Mouse (Mus musculus): ENCODE results near the gene Spag5. TPM values are rescaled to one million over a fixed set of nuclear protein-coding genes. Genes with fewer than 3 reads are reported as not detected.

Spag5 gene
- polyA plus RNA-seq, 1 experiment from 2014 or later: 34.1 TPM

- peaks cover 20% of the 10 kb centered on the region for H3K36me3 ChIP-seq (ENCODE audit: control insufficient read depth, insufficient read depth, low read length)
- no peak overlapping the region for H3K4me2 ChIP-seq (ENCODE audit: low read length)
- no peak overlapping the region for H3K9ac ChIP-seq (ENCODE audit: low read length)
- no peak overlapping the region for H3K27ac ChIP-seq (ENCODE audit: low read depth)
- no peaks in the 10 kb centered on the region for H3K27me3 ChIP-seq (replicated peaks; ENCODE audit: control insufficient read depth, insufficient read depth, low read length)
- DNase-seq (ENCODE audit: low spot score) (no peak), ATAC-seq (replicated peaks; ENCODE audit: low FRiP score, low TSS enrichment, low read depth) (no peak)
- 79% methylated on average over 7 of the region's 7 CpGs for WGBS
- no peak overlapping the region for H3K4me3 ChIP-seq (ENCODE audit: low read depth, low read length)
- H3K9me3 ChIP-seq (ENCODE audit: control insufficient read depth, low read length): no peaks in the 10 kb centered on the region
- peaks cover 32% of the 10 kb centered on the region for H3K4me1 ChIP-seq (replicated peaks; ENCODE audit: control insufficient read depth, insufficient read depth, low read length)
Measured at GRCm38 (mm10) chr11:78345801-78346200, 44.5 kb downstream of the Spag5 start.

- Histone ChIP-seq H3K9me3 (ENCODE audit: control insufficient read depth, low read length) (no peaks in the 10 kb centered on the region), H3K4me1 (replicated peaks; ENCODE audit: control insufficient read depth, insufficient read depth, low read length) (peaks cover 32% of the 10 kb centered on the region), H3K36me3 (ENCODE audit: control insufficient read depth, insufficient read depth, low read length) (peaks cover 13% of the 10 kb centered on the region; the same call in 1 of the 2 replicates), H3K4me2 (ENCODE audit: low read length) (no peak overlapping the region), H3K4me3 (ENCODE audit: low read depth, low read length) (no peak overlapping the region), H3K27me3 (replicated peaks; ENCODE audit: control insufficient read depth, insufficient read depth, low read length) (no peaks in the 10 kb centered on the region), H3K9ac (ENCODE audit: low read length) (no peak overlapping the region), H3K27ac (ENCODE audit: low read depth) (no peak overlapping the region)
- no peak for DNase-seq (ENCODE audit: low spot score)
- WGBS: 76% methylated on average over 6 of the region's 6 CpGs
- no peak for ATAC-seq (replicated peaks; ENCODE audit: low FRiP score, low TSS enrichment, low read depth)
Measured at GRCm38 (mm10) chr11:78346326-78347069, 45.2 kb downstream of the Spag5 start.

DNA sequence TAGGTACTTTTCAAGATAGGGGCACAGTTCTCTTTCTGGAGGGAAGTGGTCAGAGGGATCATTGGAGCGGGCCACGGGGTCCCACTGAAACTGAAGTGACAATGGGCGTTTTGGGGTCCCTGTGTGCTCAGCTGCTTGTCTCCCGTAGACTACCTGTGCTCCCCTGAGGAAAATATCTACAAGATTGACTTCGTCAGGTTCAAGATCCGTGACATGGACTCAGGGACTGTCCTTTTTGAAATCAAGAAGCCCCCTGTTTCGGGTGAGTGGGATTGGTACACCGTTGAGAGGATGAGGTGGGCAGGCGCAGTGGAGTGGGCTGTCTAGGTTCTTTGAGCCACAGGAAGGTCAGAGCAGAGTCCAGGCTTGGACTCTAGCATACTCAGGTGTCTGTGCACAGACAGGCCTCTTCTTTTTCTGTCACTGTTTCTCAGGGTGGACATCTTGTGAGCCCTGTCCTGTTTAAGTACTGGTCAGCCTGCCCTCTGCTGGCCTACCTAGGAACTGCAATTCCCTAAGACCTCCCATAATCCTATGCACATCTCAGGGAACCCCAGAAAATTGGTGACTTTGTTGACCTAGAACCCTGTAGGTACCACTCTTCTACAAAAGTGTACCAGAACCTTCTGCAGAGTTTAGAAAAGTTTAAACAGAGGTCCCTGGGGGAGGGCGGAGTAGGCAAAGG lies 45.9 kb downstream of the Spag5 start:
- ATAC-seq (replicated peaks; ENCODE audit: low FRiP score, low TSS enrichment, low read depth): no peak
- WGBS: 91% methylated on average over 10 of the region's 10 CpGs

DNA sequence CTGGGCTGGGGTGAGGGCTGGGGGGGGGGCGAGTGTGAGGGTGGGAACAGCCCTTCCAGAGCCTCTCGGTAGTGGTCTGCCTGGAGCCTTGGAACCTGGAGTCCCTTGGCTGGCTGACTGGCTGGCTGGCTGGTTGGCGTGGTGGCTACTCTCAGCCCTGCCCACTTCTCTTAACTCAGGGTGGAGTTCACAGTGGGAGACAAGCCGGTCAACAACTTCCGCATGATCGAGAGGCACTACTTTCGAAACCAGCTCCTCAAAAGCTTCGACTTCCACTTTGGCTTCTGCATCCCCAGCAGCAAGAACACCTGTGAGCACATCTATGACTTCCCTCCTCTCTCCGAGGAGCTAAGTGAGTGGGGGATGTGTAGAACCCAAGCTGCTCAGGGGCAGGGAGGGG lies 46.6 kb downstream of the Spag5 start:
- peaks cover 11% of the 10 kb centered on the region; the same call in 1 of the 2 replicates for H3K36me3 ChIP-seq (ENCODE audit: control insufficient read depth, insufficient read depth, low read length)
- no peaks in the 10 kb centered on the region for H3K9me3 ChIP-seq (ENCODE audit: control insufficient read depth, low read length)
- H3K4me3 ChIP-seq (ENCODE audit: low read depth, low read length): no peak overlapping the region
- 84% methylated on average over 9 of the region's 9 CpGs for WGBS
- ATAC-seq (replicated peaks; ENCODE audit: low FRiP score, low TSS enrichment, low read depth) (no peak), DNase-seq (ENCODE audit: low spot score) (no peak)
- H3K27me3 ChIP-seq (replicated peaks; ENCODE audit: control insufficient read depth, insufficient read depth, low read length): no peaks in the 10 kb centered on the region
- H3K27ac ChIP-seq (ENCODE audit: low read depth): no peak overlapping the region
- peaks cover 32% of the 10 kb centered on the region for H3K4me1 ChIP-seq (replicated peaks; ENCODE audit: control insufficient read depth, insufficient read depth, low read length)
- no peak overlapping the region for H3K9ac ChIP-seq (ENCODE audit: low read length)
- no peak overlapping the region for H3K4me2 ChIP-seq (ENCODE audit: low read length)

More for the DNA sequence above, 45.9 kb downstream of the Spag5 start:
- peaks cover 32% of the 10 kb centered on the region for H3K4me1 ChIP-seq (replicated peaks; ENCODE audit: control insufficient read depth, insufficient read depth, low read length)
- H3K4me2 ChIP-seq (ENCODE audit: low read length): no peak overlapping the region
- no peak overlapping the region for H3K4me3 ChIP-seq (ENCODE audit: low read depth, low read length)
- no peaks in the 10 kb centered on the region for H3K27me3 ChIP-seq (replicated peaks; ENCODE audit: control insufficient read depth, insufficient read depth, low read length)
- no peak overlapping the region for H3K9ac ChIP-seq (ENCODE audit: low read length)
- peaks cover 11% of the 10 kb centered on the region; the same call in 1 of the 2 replicates for H3K36me3 ChIP-seq (ENCODE audit: control insufficient read depth, insufficient read depth, low read length)
- H3K9me3 ChIP-seq (ENCODE audit: control insufficient read depth, low read length): no peaks in the 10 kb centered on the region
- DNase-seq (ENCODE audit: low spot score): peak; percentile 80
- H3K27ac ChIP-seq (ENCODE audit: low read depth): no peak overlapping the region

- DNase-seq (ENCODE audit: low spot score): no peak
- Histone ChIP-seq H3K27ac (ENCODE audit: low read depth) (no peak overlapping the region), H3K27me3 (replicated peaks; ENCODE audit: control insufficient read depth, insufficient read depth, low read length) (no peaks in the 10 kb centered on the region), H3K4me1 (replicated peaks; ENCODE audit: control insufficient read depth, insufficient read depth, low read length) (peaks cover 32% of the 10 kb centered on the region), H3K36me3 (ENCODE audit: control insufficient read depth, insufficient read depth, low read length) (peaks cover 11% of the 10 kb centered on the region; the same call in 1 of the 2 replicates), H3K9ac (ENCODE audit: low read length) (no peak overlapping the region), H3K9me3 (ENCODE audit: control insufficient read depth, low read length) (no peaks in the 10 kb centered on the region), H3K4me3 (ENCODE audit: low read depth, low read length) (no peak overlapping the region), H3K4me2 (ENCODE audit: low read length) (no peak overlapping the region)
- ATAC-seq (replicated peaks; ENCODE audit: low FRiP score, low TSS enrichment, low read depth): no peak
- WGBS: 42% methylated on average over 7 of the region's 7 CpGs
Measured at GRCm38 (mm10) chr11:78348474-78348873, 47.1 kb downstream of the Spag5 start.

- no peak for DNase-seq (ENCODE audit: low spot score)
- Histone ChIP-seq H3K9ac (ENCODE audit: low read length) (no peak overlapping the region), H3K27me3 (replicated peaks; ENCODE audit: control insufficient read depth, insufficient read depth, low read length) (no peaks in the 10 kb centered on the region), H3K4me1 (replicated peaks; ENCODE audit: control insufficient read depth, insufficient read depth, low read length) (peaks cover 25% of the 10 kb centered on the region), H3K36me3 (ENCODE audit: control insufficient read depth, insufficient read depth, low read length) (peaks cover 11% of the 10 kb centered on the region; the same call in 1 of the 2 replicates), H3K4me3 (ENCODE audit: low read depth, low read length) (no peak overlapping the region), H3K4me2 (ENCODE audit: low read length) (no peak overlapping the region), H3K27ac (ENCODE audit: low read depth) (no peak overlapping the region), H3K9me3 (ENCODE audit: control insufficient read depth, low read length) (no peaks in the 10 kb centered on the region)
- no peak for ATAC-seq (replicated peaks; ENCODE audit: low FRiP score, low TSS enrichment, low read depth)
- WGBS: 60% methylated on average over 4 of the region's 4 CpGs
Measured at GRCm38 (mm10) chr11:78349441-78350358, 48.4 kb downstream of the Spag5 start.

- peaks cover 11% of the 10 kb centered on the region; the same call in 1 of the 2 replicates for H3K36me3 ChIP-seq (ENCODE audit: control insufficient read depth, insufficient read depth, low read length)
- no peak overlapping the region for H3K9ac ChIP-seq (ENCODE audit: low read length)
- no peak overlapping the region for H3K27ac ChIP-seq (ENCODE audit: low read depth)
- DNase-seq (ENCODE audit: low spot score): no peak
- peaks cover 7% of the 10 kb centered on the region; the same call in 1 of the 2 replicates for H3K4me1 ChIP-seq (replicated peaks; ENCODE audit: control insufficient read depth, insufficient read depth, low read length)
- H3K4me3 ChIP-seq (ENCODE audit: low read depth, low read length): no peak overlapping the region
- no peaks in the 10 kb centered on the region for H3K27me3 ChIP-seq (replicated peaks; ENCODE audit: control insufficient read depth, insufficient read depth, low read length)
- 84% methylated on average over 1 of the region's 1 CpGs for WGBS
- no peak overlapping the region for H3K4me2 ChIP-seq (ENCODE audit: low read length)
- no peak for ATAC-seq (replicated peaks; ENCODE audit: low FRiP score, low TSS enrichment, low read depth)
- no peaks in the 10 kb centered on the region for H3K9me3 ChIP-seq (ENCODE audit: control insufficient read depth, low read length)
Measured at GRCm38 (mm10) chr11:78353081-78353480, 51.8 kb downstream of the Spag5 start.

GRCm38 (mm10) chr11:78354905-78355304 lies 53.6 kb downstream of the Spag5 start:
- Histone ChIP-seq H3K9ac (ENCODE audit: low read length) (no peak overlapping the region), H3K27ac (ENCODE audit: low read depth) (no peak overlapping the region), H3K27me3 (replicated peaks; ENCODE audit: control insufficient read depth, insufficient read depth, low read length) (no peaks in the 10 kb centered on the region), H3K4me3 (ENCODE audit: low read depth, low read length) (no peak overlapping the region), H3K36me3 (ENCODE audit: control insufficient read depth, insufficient read depth, low read length) (no peaks in the 10 kb centered on the region), H3K4me1 (replicated peaks; ENCODE audit: control insufficient read depth, insufficient read depth, low read length) (0 out of 2 replicates have a peak, but pooled peaks cover 2% of the 10 kb centered on the region), H3K4me2 (ENCODE audit: low read length) (no peak overlapping the region), H3K9me3 (ENCODE audit: control insufficient read depth, low read length) (no peaks in the 10 kb centered on the region)
- no peak for DNase-seq (ENCODE audit: low spot score)
- WGBS: 84% methylated on average over 6 of the region's 6 CpGs
- ATAC-seq (replicated peaks; ENCODE audit: low FRiP score, low TSS enrichment, low read depth): no peak
